16 mouse cellular contexts compared by ENCODE assay signal in the genomic region with DNA sequence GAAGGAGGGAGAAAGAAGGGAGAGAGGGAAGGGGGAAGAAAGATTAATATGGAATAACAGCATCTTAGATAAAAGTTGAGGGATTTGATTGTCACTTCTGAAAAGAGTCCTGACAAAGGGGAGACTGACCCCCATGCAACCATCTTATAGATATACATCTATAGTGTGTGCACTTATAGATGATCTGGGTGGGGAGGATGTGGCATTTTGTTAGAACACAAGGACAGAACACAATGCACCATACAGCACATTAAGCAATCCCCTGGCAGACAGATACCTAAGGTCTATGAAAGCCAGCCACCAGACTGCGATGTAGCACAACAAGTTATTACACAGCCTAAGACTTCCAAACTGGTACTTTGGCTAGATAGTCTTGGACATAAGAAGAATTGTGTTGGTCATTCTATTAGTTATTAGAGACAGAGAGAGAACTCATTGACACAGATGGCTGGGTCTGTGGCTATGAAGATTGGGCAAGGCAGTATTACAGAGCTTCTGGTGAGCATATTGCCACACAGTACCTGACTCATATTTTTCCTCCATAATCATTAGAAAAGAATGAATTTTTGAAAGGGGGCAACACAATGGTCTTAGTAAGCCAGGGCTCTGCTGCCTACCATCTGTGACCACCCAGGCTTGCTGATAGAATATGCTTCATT.
"Had no signal": no experiment of that assay in that cellular context is flagged by ENCODE, and none has a peak within 500 bp of the region (broad histone marks: within the 10 kb centered on the region; RNA-seq: fewer than 3 reads in every experiment).

No protein-coding gene starts in this region.

- H3K36me3 ChIP-seq: limb, embryonic 12.5 days; liver, embryonic 15.5 days; lung, embryonic 15.5 days; midbrain, embryonic 15.5 days; neural tube, embryonic 13.5 days had no signal

- H3K9me3 ChIP-seq: limb, embryonic 12.5 days; liver, embryonic 15.5 days; lung, embryonic 15.5 days; midbrain, embryonic 15.5 days; neural tube, embryonic 13.5 days had no signal

- ATAC-seq: midbrain, embryonic 15.5 days had no signal

- H3K4me2 ChIP-seq: limb, embryonic 12.5 days; liver, embryonic 15.5 days; lung, embryonic 15.5 days; midbrain, embryonic 15.5 days; neural tube, embryonic 13.5 days had no signal

- H3K4me1 ChIP-seq: limb, embryonic 12.5 days; liver, embryonic 15.5 days; lung, embryonic 15.5 days; midbrain, embryonic 15.5 days had no signal

- H3K9ac ChIP-seq: limb, embryonic 12.5 days; liver, embryonic 15.5 days; lung, embryonic 15.5 days; midbrain, embryonic 15.5 days; neural tube, embryonic 13.5 days had no signal

- DNase-seq: kidney, adult 9 months; kidney, postnatal 4 days; lung, postnatal 14 days; retina, postnatal 1 day; right cerebral cortex, postnatal 4 days; spleen, adult 18-20 months; thymus, adult 2 months; thymus, postnatal 25 days had no signal

- H3K27ac ChIP-seq: kidney, postnatal 0 days; layer of hippocampus, adult 2 months; limb, embryonic 12.5 days; liver, embryonic 15.5 days; lung, embryonic 15.5 days; macrophage; midbrain, embryonic 15.5 days; neural tube, embryonic 13.5 days had no signal

- H3K4me3 ChIP-seq: layer of hippocampus, adult 2 months; limb, embryonic 12.5 days; liver, embryonic 15.5 days; lung, embryonic 15.5 days; midbrain, embryonic 15.5 days; neural tube, embryonic 13.5 days had no signal

- H3K27me3 ChIP-seq: limb, embryonic 12.5 days; liver, embryonic 15.5 days; lung, embryonic 15.5 days; midbrain, embryonic 15.5 days; neural tube, embryonic 13.5 days had no signal
